Mouse (Mus musculus): Measurements from ENCODE around the gene Gm49354.

DNA sequence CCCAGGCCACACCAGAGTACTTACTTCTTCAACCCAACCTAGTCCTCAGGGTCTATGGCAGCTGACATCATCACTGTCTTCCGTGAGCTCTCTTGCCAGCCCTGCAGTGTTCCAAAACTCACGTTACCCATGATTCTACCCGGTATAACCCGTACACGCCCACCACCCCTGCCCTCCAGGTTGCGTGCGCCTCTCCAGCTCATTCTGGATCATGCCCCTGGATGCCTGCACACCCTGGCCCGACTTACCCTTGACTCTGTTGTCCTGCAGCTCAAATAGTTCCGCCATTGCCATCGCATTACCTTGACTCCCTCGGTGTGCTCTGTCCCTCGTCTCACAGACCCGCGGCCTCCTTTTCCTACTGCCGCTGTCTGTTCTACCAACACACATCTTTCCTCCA, 71.8 kb downstream of the Gm49354 start, which contains the start of gene Spata31d1a:
- TF ChIP-seq POLR2A (IDR thresholded peaks at IDR 0.05; ENCODE audit: borderline replicate concordance, low read depth, low read length) (no peak), CTCF (IDR thresholded peaks at IDR 0.05; ENCODE audit: low read depth, low read length) (no peak)

All from bone marrow macrophage, adult 2 months (primary cell).